Mouse (Mus musculus): ENCODE data around the gene Eef1akmt4. TPM values are rescaled to one million over a fixed set of nuclear protein-coding genes. Genes with fewer than 3 reads are reported as not detected.
"Not testable (repeated sequence)": the region's sequence is repeated elsewhere in the genome, so short reads cannot be mapped to it uniquely, and the experiment has no call there.

Eef1akmt4 gene
- polyA plus RNA-seq, 1 experiment from 2014 or later: 26.4 TPM

DNA sequence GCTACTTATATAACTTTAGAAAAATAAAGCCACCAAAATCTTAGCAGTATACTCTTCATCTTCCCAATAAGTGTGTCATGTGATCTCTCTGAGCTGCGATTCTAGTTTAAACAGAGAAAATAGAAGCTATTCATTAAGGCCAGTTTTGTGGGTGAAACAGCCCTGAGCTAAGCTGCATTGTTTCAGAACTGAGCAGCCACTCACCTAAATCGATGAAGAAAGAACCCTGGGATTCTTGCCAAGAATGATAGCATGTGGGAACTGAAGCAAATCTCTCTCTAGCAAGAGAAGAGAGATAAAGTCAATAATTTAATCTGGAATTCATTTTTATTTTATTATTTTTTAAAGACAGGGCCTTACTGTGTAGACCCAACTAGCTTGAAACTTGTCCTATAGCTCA lies 11.8 kb downstream of the Eef1akmt4 start:
- no peak for DNase-seq (ENCODE audit: low spot score)

GRCm38 (mm10) chr16:20628871-20629391 lies 17.5 kb downstream of the Eef1akmt4 start:
- DNase-seq (ENCODE audit: low spot score): no peak

- no peak for DNase-seq (ENCODE audit: low spot score)
Observed at GRCm38 (mm10) chr16:20629731-20630634, 18.6 kb downstream of the Eef1akmt4 start, which contains the start of gene Ece2. Gene Ece2, plus strand, starts transcription at chr16:20629828.

- no peak for DNase-seq (ENCODE audit: low spot score)
Observed at GRCm38 (mm10) chr16:20637410-20637809, 26.0 kb downstream of the Eef1akmt4 start.

DNA sequence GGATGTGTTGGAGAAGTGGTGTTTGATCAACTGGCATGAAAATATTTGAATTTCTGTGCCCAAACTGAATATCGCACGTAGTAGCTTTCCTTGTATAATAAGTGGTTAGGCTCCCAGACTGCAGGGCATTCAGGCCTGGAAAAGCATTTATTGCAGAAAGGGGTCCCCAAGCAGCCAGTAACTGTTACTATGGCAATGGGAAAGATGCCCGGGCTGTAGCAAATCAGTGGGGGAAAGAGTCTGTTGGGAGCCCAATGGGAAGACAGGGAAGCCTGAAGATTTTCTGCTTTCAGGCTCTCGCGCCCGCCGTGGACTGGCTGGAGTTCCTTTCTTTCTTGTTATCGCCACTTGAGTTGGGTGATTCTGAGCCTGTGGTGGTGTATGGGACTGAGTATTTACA lies 27.0 kb downstream of the Eef1akmt4 start:
- no peak for DNase-seq (ENCODE audit: low spot score)

DNA sequence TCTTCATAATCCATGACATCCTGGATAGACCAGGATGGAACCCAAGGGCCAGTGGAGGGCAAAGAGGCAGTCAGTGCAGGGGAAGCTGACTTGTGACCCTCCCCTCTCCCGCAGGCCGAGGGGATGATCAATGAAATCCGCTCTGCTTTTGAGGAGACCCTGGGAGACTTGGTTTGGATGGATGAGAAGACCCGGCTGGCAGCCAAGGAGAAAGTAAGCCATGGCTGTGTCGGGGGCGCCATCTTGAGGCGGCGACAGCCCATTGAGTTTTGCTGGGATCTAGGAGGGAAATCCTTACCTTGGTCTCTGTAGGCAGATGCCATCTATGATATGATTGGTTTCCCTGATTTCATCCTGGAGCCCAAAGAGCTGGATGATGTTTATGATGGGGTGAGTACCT lies 30.8 kb downstream of the Eef1akmt4 start:
- DNase-seq (ENCODE audit: low spot score): peak; percentile 56

GRCm38 (mm10) chr16:20643911-20644310 lies 32.5 kb downstream of the Eef1akmt4 start:
- no peak for DNase-seq (ENCODE audit: low spot score)

- DNase-seq (ENCODE audit: low spot score): peak; percentile 89
Observed at GRCm38 (mm10) chr16:20651076-20651946, 39.9 kb downstream of the Eef1akmt4 start, which contains the start of gene Psmd2. Gene Psmd2, plus strand, starts transcription at chr16:20651652.

- DNase-seq (ENCODE audit: low spot score): peak; percentile 5
Observed at GRCm38 (mm10) chr16:20651947-20652310, 40.5 kb downstream of the Eef1akmt4 start.

GRCm38 (mm10) chr16:20653315-20653714 lies 41.9 kb downstream of the Eef1akmt4 start:
- DNase-seq (ENCODE audit: low spot score): no peak

DNA sequence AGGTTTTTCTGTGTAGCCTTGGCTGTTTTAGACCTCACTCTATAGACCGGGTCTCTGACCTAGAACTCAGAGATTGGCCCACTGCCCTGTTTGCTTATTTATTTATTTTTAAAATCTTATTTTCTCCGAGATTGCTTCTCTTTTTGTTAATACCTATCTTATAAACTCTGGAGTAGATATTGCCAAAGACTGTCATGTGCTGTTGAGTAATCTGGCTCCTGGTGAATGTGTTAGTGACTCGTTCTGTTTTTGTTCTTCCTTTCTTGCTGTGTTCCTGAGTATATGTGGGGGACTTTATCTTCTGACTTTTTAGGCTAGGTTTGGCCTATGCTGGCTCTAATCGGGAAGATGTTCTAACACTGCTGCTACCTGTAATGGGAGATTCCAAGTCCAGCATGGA lies 46.3 kb downstream of the Eef1akmt4 start:
- no peak for DNase-seq (ENCODE audit: low spot score)

GRCm38 (mm10) chr16:20668013-20668412 lies 56.6 kb downstream of the Eef1akmt4 start, which contains the start of gene Eif4g1:
Gene Eif4g1, plus strand, starts transcription at chr16:20668313.
- not testable (repeated sequence) for DNase-seq (ENCODE audit: low spot score)

MicroRNAs encoded within 50 kb of the gene (microRNA counts, 519-probe panel; counts per million panel counts)
- 5,202 counts per million, percentile 85 among the panel's probes with 10 or more counts for microRNA mmu-miR-1224

Small RNA genes lying within 50 kb of the gene (microRNA-seq; reads per million reads assigned to microRNA genes)
- gene Mir1224 (ENCODE audit: borderline number of aligned reads): not detected

Other genes with a start within 250 kb of the Eef1akmt4 start
- gene Abcc5, start 185.2 kb upstream of the Eef1akmt4 start, polyA plus RNA-seq (2015; fragmentation: Nextera tagmentation; extraction: Ambion mirVana): 64.8 and 82.9 TPM in 2 replicates
- gene Eif2b5, start 112.8 kb upstream of the Eef1akmt4 start, polyA plus RNA-seq (2015; fragmentation: Nextera tagmentation; extraction: Ambion mirVana): 91.5 and 92.0 TPM in 2 replicates
- gene Dvl3, start 94.6 kb upstream of the Eef1akmt4 start, polyA plus RNA-seq (2015; fragmentation: Nextera tagmentation; extraction: Ambion mirVana): 4.7 and 5.3 TPM in 2 replicates
- 397 and 421 TPM in 2 replicates for gene Ap2m1, start 76.1 kb upstream of the Eef1akmt4 start, polyA plus RNA-seq (2015; fragmentation: Nextera tagmentation; extraction: Ambion mirVana)
- gene Abcf3, start 63.0 kb upstream of the Eef1akmt4 start, polyA plus RNA-seq (2015; fragmentation: Nextera tagmentation; extraction: Ambion mirVana): 50.8 and 63.7 TPM in 2 replicates
- not detected in 2 replicates for gene Vwa5b2, start 22.1 kb upstream of the Eef1akmt4 start, polyA plus RNA-seq (2015; fragmentation: Nextera tagmentation; extraction: Ambion mirVana)
- not detected in 2 replicates for gene Gm49333, start within 50 bp of the Eef1akmt4 start, polyA plus RNA-seq (2015; fragmentation: Nextera tagmentation; extraction: Ambion mirVana)
- gene Alg3, start 142 bp downstream of the Eef1akmt4 start, polyA plus RNA-seq (2015; fragmentation: Nextera tagmentation; extraction: Ambion mirVana): 22.9 and 28.4 TPM in 2 replicates
- 0.48 and 0.52 TPM in 2 replicates for gene Camk2n2, start 9.7 kb downstream of the Eef1akmt4 start, polyA plus RNA-seq (2015; fragmentation: Nextera tagmentation; extraction: Ambion mirVana)
- gene Ece2, start 18.2 kb downstream of the Eef1akmt4 start, polyA plus RNA-seq (2015; fragmentation: Nextera tagmentation; extraction: Ambion mirVana): 0.08 and 0.23 TPM in 2 replicates
- 264 TPM in 2 replicates for gene Psmd2, start 40.1 kb downstream of the Eef1akmt4 start, polyA plus RNA-seq (2015; fragmentation: Nextera tagmentation; extraction: Ambion mirVana)
- 105 and 110 TPM in 2 replicates for gene Eif4g1, start 56.7 kb downstream of the Eef1akmt4 start, polyA plus RNA-seq (2015; fragmentation: Nextera tagmentation; extraction: Ambion mirVana)
- 2.1 and 2.3 TPM in 2 replicates for gene Fam131a, start 81.6 kb downstream of the Eef1akmt4 start, polyA plus RNA-seq (2015; fragmentation: Nextera tagmentation; extraction: Ambion mirVana)
- gene Polr2h, start 106.1 kb downstream of the Eef1akmt4 start, polyA plus RNA-seq (2015; fragmentation: Nextera tagmentation; extraction: Ambion mirVana): 116 and 117 TPM in 2 replicates
- 5.3 and 7.1 TPM in 2 replicates for gene Clcn2, start 106.2 kb downstream of the Eef1akmt4 start, polyA plus RNA-seq (2015; fragmentation: Nextera tagmentation; extraction: Ambion mirVana)
- gene Chrd, start 121.5 kb downstream of the Eef1akmt4 start, polyA plus RNA-seq (2015; fragmentation: Nextera tagmentation; extraction: Ambion mirVana): 0.91 and 1.3 TPM in 2 replicates
- 0.12 and 0.26 TPM in 2 replicates for gene Thpo, start 122.9 kb downstream of the Eef1akmt4 start, polyA plus RNA-seq (2015; fragmentation: Nextera tagmentation; extraction: Ambion mirVana)